Mouse (Mus musculus) MEL (cell line): Measurements from ENCODE around the gene Ints2. TPM values are rescaled to one million over a fixed set of nuclear protein-coding genes. Genes with fewer than 3 reads are reported as not detected.

Experiments
- DNase-seq: peaks from one replicate; pipeline ENCODE4 v3.0.0; 2011; ENCODE audit warnings: low read depth, low spot score
- H3K27ac ChIP-seq: 2 replicates; pipeline ENCODE4 v1.5.1; 2012; ENCODE audit warnings: low read depth, mild to moderate bottlenecking, control low read depth, low read length, moderate library complexity; ENCODE audit not compliant: control insufficient read depth
- H3K27me3 ChIP-seq, 2 experiments: fragments of 150-350 bp in 1 of 2; sonication (generic) in 1 of 2; 2 replicates each; pipeline ENCODE4 v1.6.1; 2012; ENCODE audit warnings: low read length in 2 of 2, mild to moderate bottlenecking in 2 of 2, improper control_type of control experiment in 1 of 2, moderate library complexity in 1 of 2; ENCODE audit not compliant: insufficient read depth in 2 of 2, control insufficient read depth in 1 of 2
- H3K36me3 ChIP-seq, 2 experiments: 2 replicates each; pipeline ENCODE4 v1.6.1; 2012 to 2014; ENCODE audit warnings: low read length in 2 of 2, improper control_type of control experiment in 1 of 2, inconsistent platforms in 1 of 2, mild to moderate bottlenecking in 1 of 2; ENCODE audit not compliant: insufficient read depth in 2 of 2, control insufficient read depth in 1 of 2
- H3K4me1 ChIP-seq, 2 experiments: fragments of 150-350 bp in 1 of 2; sonication (generic) in 1 of 2; 2 replicates each; pipeline ENCODE4 v1.6.1; 2012; ENCODE audit warnings: low read length in 2 of 2, improper control_type of control experiment in 1 of 2, mild to moderate bottlenecking in 1 of 2; ENCODE audit not compliant: insufficient read depth in 2 of 2, control insufficient read depth in 1 of 2
- H3K4me3 ChIP-seq, 2 experiments: fragments of 150-350 bp in 1 of 2; sonication (generic) in 1 of 2; 2 replicates each; pipeline ENCODE4 v1.5.1; 2012; ENCODE audit warnings: low read depth in 2 of 2, low read length in 2 of 2, mild to moderate bottlenecking in 2 of 2, moderate library complexity in 2 of 2, control low read depth in 1 of 2, improper control_type of control experiment in 1 of 2; ENCODE audit not compliant: control insufficient read depth in 1 of 2, insufficient read depth in 1 of 2
- H3K79me2 ChIP-seq: 2 replicates; pipeline ENCODE4 v1.6.1; 2012; ENCODE audit warnings: mild to moderate bottlenecking, low read length, moderate library complexity; ENCODE audit not compliant: control insufficient read depth, poor library complexity, insufficient read depth
- H3K9ac ChIP-seq: 2 replicates; pipeline ENCODE4 v1.6.1; 2012; ENCODE audit warnings: low read depth, mild to moderate bottlenecking, control low read depth, low read length, moderate library complexity; ENCODE audit not compliant: control insufficient read depth, poor library complexity, severe bottlenecking
- H3K9me3 ChIP-seq: fragments of 150-350 bp; sonication (generic); replicated peaks from 2 replicates; pipeline ENCODE4 v1.6.1; 2012; ENCODE audit warnings: mild to moderate bottlenecking, low read length, improper control_type of control experiment, moderate library complexity; ENCODE audit not compliant: insufficient read depth
- BHLHE40 ChIP-seq: IDR thresholded peaks from 2 replicates; pipeline ENCODE4 v1.6.1; 2012; ENCODE audit warnings: low read depth, mild to moderate bottlenecking, inconsistent platforms, low read length, improper control_type of control experiment, borderline replicate concordance
- CHD2 ChIP-seq: IDR thresholded peaks from 2 replicates; pipeline ENCODE4 v1.6.1; 2011; ENCODE audit warnings: low read length, improper control_type of control experiment
- CTCF ChIP-seq, 3 experiments: IDR thresholded peaks in 2 of 3; conservative IDR thresholded peaks in 1 of 3; 2 replicates each; pipeline ENCODE4 v1.5.1; 2011 to 2012; ENCODE audit warnings: low read length in 3 of 3, low read depth in 2 of 3, mild to moderate bottlenecking in 2 of 3, improper control_type of control experiment in 1 of 3, inconsistent platforms in 1 of 3, mixed read lengths in 1 of 3, moderate library complexity in 1 of 3; ENCODE audit not compliant: control insufficient read depth in 1 of 3, insufficient read depth in 1 of 3, poor library complexity in 1 of 3, severe bottlenecking in 1 of 3
- E2F4 ChIP-seq: IDR thresholded peaks from 2 replicates; pipeline ENCODE4 v1.6.1; 2011; ENCODE audit warnings: low read depth, low read length, improper control_type of control experiment, borderline replicate concordance
- ELF1 ChIP-seq: IDR thresholded peaks from 2 replicates; pipeline ENCODE4 v1.6.1; 2014; ENCODE audit warnings: low read depth, mild to moderate bottlenecking, inconsistent platforms, low read length, improper control_type of control experiment, moderate library complexity
- EP300 ChIP-seq, 2 experiments: IDR thresholded peaks; 2 replicates each; pipeline ENCODE4 v1.6.1; 2011; ENCODE audit warnings: improper control_type of control experiment in 2 of 2, low read length in 2 of 2, low read depth in 1 of 2, mild to moderate bottlenecking in 1 of 2
- ETS1 ChIP-seq: IDR thresholded peaks from 2 replicates; pipeline ENCODE4 v1.6.1; 2012; ENCODE audit warnings: low read depth, mild to moderate bottlenecking, inconsistent platforms, low read length, improper control_type of control experiment, moderate library complexity
- GATA1 ChIP-seq: IDR thresholded peaks from 2 replicates; pipeline ENCODE4 v1.6.1; 2011; ENCODE audit warnings: low read depth, low read length, improper control_type of control experiment
- HCFC1 ChIP-seq: IDR thresholded peaks from 2 replicates; pipeline ENCODE4 v1.6.1; 2012; ENCODE audit warnings: low read depth, mild to moderate bottlenecking, inconsistent platforms, low read length, improper control_type of control experiment, moderate library complexity
- MAFK ChIP-seq: IDR thresholded peaks from 2 replicates; pipeline ENCODE4 v1.6.1; 2011; ENCODE audit warnings: low read depth, mild to moderate bottlenecking, low read length, improper control_type of control experiment, borderline replicate concordance
- MAX ChIP-seq: IDR thresholded peaks from 2 replicates; pipeline ENCODE4 v1.6.1; 2011; ENCODE audit warnings: low read length, improper control_type of control experiment
- MAZ ChIP-seq: IDR thresholded peaks from 2 replicates; pipeline ENCODE4 v1.6.1; 2012; ENCODE audit warnings: low read depth, mild to moderate bottlenecking, inconsistent platforms, low read length, improper control_type of control experiment
- MXI1 ChIP-seq: IDR thresholded peaks from 2 replicates; pipeline ENCODE4 v1.6.1; 2011; ENCODE audit warnings: mild to moderate bottlenecking, low read depth, low read length, improper control_type of control experiment
- MYB ChIP-seq: IDR thresholded peaks from 2 replicates; pipeline ENCODE4 v1.6.1; 2011; ENCODE audit warnings: mild to moderate bottlenecking, low read depth, low read length, improper control_type of control experiment
- MYC ChIP-seq: IDR thresholded peaks from 2 replicates; pipeline ENCODE4 v1.6.1; 2011; ENCODE audit warnings: low read depth, mild to moderate bottlenecking, low read length, improper control_type of control experiment, moderate library complexity
- NRF1 ChIP-seq: IDR thresholded peaks from 2 replicates; pipeline ENCODE4 v1.6.1; 2014; ENCODE audit warnings: low read depth, mild to moderate bottlenecking, inconsistent platforms, low read length, improper control_type of control experiment, moderate library complexity; ENCODE audit not compliant: poor library complexity, insufficient read depth, severe bottlenecking
- POLR2A ChIP-seq, 2 experiments: IDR thresholded peaks; 2 replicates each; pipeline ENCODE4 v1.6.1; 2011 to 2012; ENCODE audit warnings: low read length in 2 of 2, mild to moderate bottlenecking in 2 of 2, control low read depth in 1 of 2, improper control_type of control experiment in 1 of 2, low read depth in 1 of 2, moderate library complexity in 1 of 2; ENCODE audit not compliant: control insufficient read depth in 1 of 2, insufficient read depth in 1 of 2, poor library complexity in 1 of 2
- POLR2AphosphoS2 ChIP-seq: IDR thresholded peaks from 2 replicates; pipeline ENCODE4 v1.6.1; 2011; ENCODE audit warnings: low read length, improper control_type of control experiment
- POLR2AphosphoS5 ChIP-seq: IDR thresholded peaks from 2 replicates; pipeline ENCODE4 v1.6.1; 2012; ENCODE audit warnings: low read depth, borderline replicate concordance, mild to moderate bottlenecking, inconsistent platforms, low read length, moderate library complexity, mixed read lengths
- RAD21 ChIP-seq: IDR thresholded peaks from 2 replicates; pipeline ENCODE4 v1.6.1; 2011; ENCODE audit warnings: mild to moderate bottlenecking, low read depth, low read length, improper control_type of control experiment
- RCOR1 ChIP-seq: IDR thresholded peaks from 2 replicates; pipeline ENCODE4 v1.6.1; 2012; ENCODE audit warnings: low read depth, mild to moderate bottlenecking, inconsistent platforms, low read length, improper control_type of control experiment
- SIN3A ChIP-seq: IDR thresholded peaks from 2 replicates; pipeline ENCODE4 v1.6.1; 2012; ENCODE audit warnings: low read length, improper control_type of control experiment, inconsistent platforms
- TBP ChIP-seq: IDR thresholded peaks from 2 replicates; pipeline ENCODE4 v1.8.0; 2011; ENCODE audit warnings: low read depth, low read length, improper control_type of control experiment
- TCF12 ChIP-seq: IDR thresholded peaks from 2 replicates; pipeline ENCODE4 v1.6.1; 2014; ENCODE audit warnings: low read depth, mild to moderate bottlenecking, inconsistent platforms, low read length, improper control_type of control experiment, moderate library complexity
- UBTF ChIP-seq: IDR thresholded peaks from 2 replicates; pipeline ENCODE4 v1.6.1; 2012; ENCODE audit warnings: low read depth, mild to moderate bottlenecking, inconsistent platforms, low read length, improper control_type of control experiment, moderate library complexity, borderline replicate concordance; ENCODE audit not compliant: insufficient read depth
- ZKSCAN1 ChIP-seq: IDR thresholded peaks from 2 replicates; pipeline ENCODE4 v1.6.1; 2012; ENCODE audit warnings: low read depth, mild to moderate bottlenecking, inconsistent platforms, low read length, improper control_type of control experiment, moderate library complexity
- ZMIZ1 ChIP-seq: IDR thresholded peaks from 2 replicates; pipeline ENCODE4 v1.6.1; 2012; ENCODE audit warnings: low read depth, mild to moderate bottlenecking, inconsistent platforms, low read length, improper control_type of control experiment, moderate library complexity
- ZNF384 ChIP-seq: IDR thresholded peaks from 2 replicates; pipeline ENCODE4 v1.6.1; 2012; ENCODE audit warnings: low read depth, mild to moderate bottlenecking, inconsistent platforms, low read length, improper control_type of control experiment
- polyA plus RNA-seq, 2 experiments: library from polyadenylated mRNA; stranded (reverse) in 1 of 2; unstranded in 1 of 2; fragments of >175 nt in 1 of 2; fragments of >200 nt in 1 of 2; gene quantifications; 2 replicates each; pipeline versions ENCODE4 v1.2.1 to v1.2.4; 2012; ENCODE audit warnings: low replicate concordance in 2 of 2, low read depth in 1 of 2; ENCODE audit not compliant: insufficient read length in 2 of 2, insufficient read depth in 1 of 2, missing spikeins in 1 of 2
- total RNA-seq: library from RNA; depleted of rRNA; stranded (reverse); fragments of 300-350 nt; gene quantifications from 2 replicates; pipeline ENCODE4 v1.2.3, GENCODE M21; 2012

Ints2 gene
- total and polyA plus RNA-seq, 3 experiments = 43.0 to 120 (median 75.3) TPM

DNA sequence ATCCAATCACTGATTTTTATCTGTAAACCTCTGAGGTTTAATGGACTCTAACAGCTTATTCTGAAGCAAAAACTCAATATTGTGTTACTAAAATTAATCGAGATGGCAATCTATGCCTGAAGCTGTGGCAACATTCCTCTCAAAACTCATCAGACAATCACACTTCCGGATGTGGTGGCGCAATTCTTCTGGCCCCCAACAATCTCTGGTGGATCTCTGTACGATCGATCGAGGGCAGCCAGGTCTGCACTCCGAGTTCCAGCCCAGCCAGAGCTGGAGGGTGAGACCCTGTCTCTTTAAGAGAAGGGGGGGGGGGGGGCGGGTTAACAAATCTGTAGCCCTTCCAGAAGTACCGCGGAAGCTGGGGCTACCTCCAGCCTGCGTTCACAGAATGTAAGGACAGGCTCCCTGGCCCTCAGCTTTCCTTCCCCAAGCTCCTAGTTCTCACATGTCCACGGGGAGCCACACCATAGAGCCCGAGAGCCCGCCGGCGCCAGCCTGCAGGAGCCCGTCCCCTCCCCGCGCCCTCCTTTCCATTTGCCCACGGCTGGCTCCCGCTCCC lies 56.8 kb downstream of the Ints2 start:
- Histone ChIP-seq H3K27ac (peak overlapping the region; percentile 89), H3K9ac (peak overlapping the region; percentile 92), H3K27me3 (no peaks in the 10 kb centered on the region), H3K79me2 (peaks cover 41% of the 10 kb centered on the region), H3K4me3 (peak overlapping the region; percentile 73 to 99), H3K9me3 (no peaks in the 10 kb centered on the region), H3K4me1 (peaks cover 7% of the 10 kb centered on the region in 2 experiments), H3K36me3 (peaks cover 4 to 15% of the 10 kb centered on the region in 2 experiments)
- TF ChIP-seq MYC (0 out of 2 replicates have a peak, but pooled peaks have one; percentile 18), RAD21 (no peak), ZKSCAN1 (no peak), GATA1 (peak; percentile 54), MAX (no peak), MXI1 (no peak), ZMIZ1 (no peak), BHLHE40 (no peak), ELF1 (peak; percentile 63), ETS1 (peak; percentile 8; the same call in 1 of the 2 replicates), POLR2AphosphoS5 (no peak), UBTF (no peak), POLR2AphosphoS2 (no peak), MAZ (peak; percentile 92), RCOR1 (no peak), SIN3A (no peak; the same call in 1 of the 2 replicates), NRF1 (no peak), EP300 (IDR thresholded peaks at IDR 0.05; ENCODE audit: low read depth in 1 of 2, low read length in 2 of 2) (0 out of 4 replicates have a peak, but pooled peaks of 1 of the 2 experiments have one; percentile 7)
- DNase-seq = no peak

DNA sequence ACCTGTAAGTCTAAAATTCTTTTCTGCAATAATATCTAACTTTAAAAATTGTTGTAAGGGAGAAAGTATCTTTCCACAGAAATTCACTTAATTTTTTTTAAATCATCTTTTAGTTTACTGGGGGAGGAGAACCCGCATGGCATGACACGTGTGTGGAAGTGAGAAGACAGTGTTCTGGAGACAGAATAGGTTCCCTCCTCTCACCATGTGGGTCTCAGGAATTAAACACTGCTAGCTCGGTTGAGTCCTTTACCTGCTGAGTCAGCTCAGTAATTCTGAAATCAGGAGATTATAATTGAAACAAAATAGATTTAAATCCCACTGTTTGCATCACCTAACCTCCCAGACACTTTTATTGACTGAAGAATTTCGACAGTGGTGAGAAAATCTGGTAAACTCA lies 57.6 kb downstream of the Ints2 start:
- Histone ChIP-seq H3K27me3 (no peaks in the 10 kb centered on the region), H3K4me3 (peak overlapping the region in 1 of 2 experiments; percentile 73; a peak in 2 of 4 replicates), H3K9ac (peak overlapping the region; percentile 92), H3K79me2 (peaks cover 36% of the 10 kb centered on the region), H3K4me1 (peaks cover 7% of the 10 kb centered on the region in 2 experiments), H3K27ac (no peak overlapping the region), H3K9me3 (no peaks in the 10 kb centered on the region), H3K36me3 (peaks cover 4 to 15% of the 10 kb centered on the region in 2 experiments)
- peak; percentile 12 for DNase-seq
- peak; percentile 32; the same call in 1 of the 2 replicates for TF ChIP-seq MXI1
- TF ChIP-seq ZMIZ1 = no peak
- TF ChIP-seq RAD21 = no peak
- TF ChIP-seq MYB = no peak
- no peak for TF ChIP-seq POLR2A (IDR thresholded peaks at IDR 0.05; ENCODE audit: control insufficient read depth in 1 of 2, insufficient read depth in 1 of 2, low read depth in 1 of 2, low read length in 2 of 2, poor library complexity in 1 of 2)
- no peak for TF ChIP-seq MAX
- TF ChIP-seq ETS1 = no peak
- TF ChIP-seq MAFK = peak; percentile 39; the same call in 1 of the 2 replicates
- TF ChIP-seq HCFC1 = no peak
- no peak for TF ChIP-seq ZNF384
- TF ChIP-seq TBP = no peak
- no peak for TF ChIP-seq GATA1
- TF ChIP-seq E2F4 = no peak
- TF ChIP-seq ZKSCAN1 = no peak
- TF ChIP-seq TCF12 = no peak
- no peak for TF ChIP-seq CTCF (IDR thresholded peaks at IDR 0.05 in 2 of 3, conservative IDR thresholded peaks at IDR 0.05 in 1 of 3; ENCODE audit: control insufficient read depth in 1 of 3, insufficient read depth in 1 of 3, low read depth in 2 of 3, low read length in 3 of 3, poor library complexity in 1 of 3, severe bottlenecking in 1 of 3)
- TF ChIP-seq CHD2 = no peak
- TF ChIP-seq POLR2AphosphoS2 = no peak
